Mouse (Mus musculus): ENCODE measurements around the gene 5730596B20Rik.

The 5730596B20Rik gene

DNA sequence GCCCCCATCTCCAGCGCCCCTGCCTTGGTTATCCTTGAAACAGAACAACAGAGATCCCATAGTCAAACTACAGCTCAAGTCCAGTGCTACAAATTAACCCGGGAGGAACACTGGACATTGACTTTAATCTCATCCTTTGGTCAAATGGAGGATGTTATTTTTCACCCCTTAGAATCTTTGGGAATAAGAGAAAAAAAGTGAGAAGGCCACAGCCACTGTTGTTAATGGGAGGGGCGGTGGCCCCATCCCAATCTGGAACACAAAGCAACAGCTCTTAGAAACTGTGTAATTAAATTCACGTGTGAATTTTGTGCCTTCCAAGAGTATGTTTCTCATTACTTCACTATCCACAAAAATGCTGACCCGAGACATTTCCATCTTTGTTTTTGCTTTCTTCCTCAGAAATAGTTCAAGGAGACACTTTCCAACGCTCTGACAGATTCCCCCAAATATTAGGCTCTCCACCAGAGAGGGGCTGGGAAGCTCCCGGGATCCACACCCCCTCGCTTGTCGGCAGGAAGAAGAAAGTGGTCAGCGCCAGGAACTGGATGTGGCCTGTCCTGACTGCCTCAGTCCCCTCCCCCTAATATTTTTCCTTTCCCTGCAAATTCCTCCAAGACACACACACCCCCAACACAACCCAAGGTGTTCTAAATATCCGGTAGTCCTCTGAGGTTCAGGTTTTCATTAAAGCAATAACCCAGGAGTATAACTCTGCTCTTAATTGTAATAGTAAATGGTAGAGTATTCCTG, 50.3 kb downstream of the 5730596B20Rik start:
- no peak for DNase-seq

DNA sequence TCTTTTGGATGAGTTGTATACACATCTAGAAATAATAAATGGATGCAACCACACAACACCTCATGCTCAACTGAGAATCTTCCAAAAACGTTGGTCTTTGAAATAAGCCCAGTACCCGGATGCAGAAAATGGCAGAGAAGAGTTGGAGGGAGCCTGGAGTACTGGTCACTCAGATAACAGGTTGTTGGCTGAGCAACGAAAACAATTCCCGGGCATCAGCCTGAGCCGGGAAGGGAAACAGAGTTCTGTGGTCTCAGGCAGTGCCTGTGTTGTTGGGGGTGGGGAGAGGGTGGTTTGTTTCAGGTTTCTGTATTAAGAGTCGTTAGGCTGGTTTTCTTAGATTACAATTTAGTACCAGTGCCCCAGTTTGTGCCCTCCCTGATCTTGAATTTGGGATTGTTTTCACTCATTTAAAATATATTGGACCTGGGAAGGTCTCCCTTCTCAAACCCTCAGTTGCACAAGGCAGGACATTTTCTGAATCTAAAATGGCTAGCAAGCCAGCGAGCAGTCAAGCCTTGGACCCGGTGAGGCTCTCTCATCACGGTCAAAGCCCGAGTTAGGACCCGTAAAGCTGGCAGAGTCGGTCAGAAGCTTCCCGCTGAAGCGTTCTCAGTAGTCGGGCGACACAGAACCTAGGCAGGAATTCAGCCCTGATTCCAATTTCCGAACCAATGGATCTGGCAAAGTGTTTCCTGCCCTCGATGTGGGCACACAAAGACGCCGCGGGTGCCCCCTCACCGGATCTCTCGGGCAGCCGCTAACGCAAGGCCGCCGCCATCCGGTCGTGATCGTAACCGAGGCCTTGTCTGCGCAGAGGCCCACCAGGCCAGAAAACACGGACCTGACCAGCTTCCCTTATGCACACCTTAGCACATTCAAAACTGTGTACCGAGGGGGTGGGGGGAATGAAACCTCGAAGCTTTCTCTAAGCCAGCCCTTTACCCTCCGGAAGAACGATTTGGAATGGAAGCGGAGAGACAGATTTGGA, 51.5 kb downstream of the 5730596B20Rik start:
- DNase-seq, result no peak

- no peak for DNase-seq
Measured at GRCm38 (mm10) chr6:52229558-52230416, 52.5 kb downstream of the 5730596B20Rik start.
